Mouse (Mus musculus) MEL (cell line): ENCODE measurements around the gene Ncf4. TPM values are rescaled to one million over a fixed set of nuclear protein-coding genes. Genes with fewer than 3 reads are reported as not detected.

Experiments
- DNase-seq: peaks from one replicate; pipeline ENCODE4 v3.0.0; 2011; ENCODE audit warnings: low read depth, low spot score
- H3K27ac ChIP-seq: 2 replicates; pipeline ENCODE4 v1.5.1; 2012; ENCODE audit warnings: low read depth, mild to moderate bottlenecking, control low read depth, low read length, moderate library complexity; ENCODE audit not compliant: control insufficient read depth
- H3K27me3 ChIP-seq, 2 experiments: fragments of 150-350 bp in 1 of 2; sonication (generic) in 1 of 2; 2 replicates each; pipeline ENCODE4 v1.6.1; 2012; ENCODE audit warnings: low read length in 2 of 2, mild to moderate bottlenecking in 2 of 2, improper control_type of control experiment in 1 of 2, moderate library complexity in 1 of 2; ENCODE audit not compliant: insufficient read depth in 2 of 2, control insufficient read depth in 1 of 2
- H3K36me3 ChIP-seq, 2 experiments: 2 replicates each; pipeline ENCODE4 v1.6.1; 2012 to 2014; ENCODE audit warnings: low read length in 2 of 2, improper control_type of control experiment in 1 of 2, inconsistent platforms in 1 of 2, mild to moderate bottlenecking in 1 of 2; ENCODE audit not compliant: insufficient read depth in 2 of 2, control insufficient read depth in 1 of 2
- H3K4me1 ChIP-seq, 2 experiments: fragments of 150-350 bp in 1 of 2; sonication (generic) in 1 of 2; 2 replicates each; pipeline ENCODE4 v1.6.1; 2012; ENCODE audit warnings: low read length in 2 of 2, improper control_type of control experiment in 1 of 2, mild to moderate bottlenecking in 1 of 2; ENCODE audit not compliant: insufficient read depth in 2 of 2, control insufficient read depth in 1 of 2
- H3K4me3 ChIP-seq, 2 experiments: fragments of 150-350 bp in 1 of 2; sonication (generic) in 1 of 2; 2 replicates each; pipeline ENCODE4 v1.5.1; 2012; ENCODE audit warnings: low read depth in 2 of 2, low read length in 2 of 2, mild to moderate bottlenecking in 2 of 2, moderate library complexity in 2 of 2, control low read depth in 1 of 2, improper control_type of control experiment in 1 of 2; ENCODE audit not compliant: control insufficient read depth in 1 of 2, insufficient read depth in 1 of 2
- H3K79me2 ChIP-seq: 2 replicates; pipeline ENCODE4 v1.6.1; 2012; ENCODE audit warnings: mild to moderate bottlenecking, low read length, moderate library complexity; ENCODE audit not compliant: control insufficient read depth, poor library complexity, insufficient read depth
- H3K9ac ChIP-seq: 2 replicates; pipeline ENCODE4 v1.6.1; 2012; ENCODE audit warnings: low read depth, mild to moderate bottlenecking, control low read depth, low read length, moderate library complexity; ENCODE audit not compliant: control insufficient read depth, poor library complexity, severe bottlenecking
- H3K9me3 ChIP-seq: fragments of 150-350 bp; sonication (generic); replicated peaks from 2 replicates; pipeline ENCODE4 v1.6.1; 2012; ENCODE audit warnings: mild to moderate bottlenecking, low read length, improper control_type of control experiment, moderate library complexity; ENCODE audit not compliant: insufficient read depth
- CHD1 ChIP-seq: IDR thresholded peaks from 2 replicates; pipeline ENCODE4 v1.6.1; 2012; ENCODE audit warnings: low read depth, mild to moderate bottlenecking, inconsistent platforms, low read length, improper control_type of control experiment
- CHD2 ChIP-seq: IDR thresholded peaks from 2 replicates; pipeline ENCODE4 v1.6.1; 2011; ENCODE audit warnings: low read length, improper control_type of control experiment
- CTCF ChIP-seq, 3 experiments: IDR thresholded peaks in 2 of 3; conservative IDR thresholded peaks in 1 of 3; 2 replicates each; pipeline ENCODE4 v1.5.1; 2011 to 2012; ENCODE audit warnings: low read length in 3 of 3, low read depth in 2 of 3, mild to moderate bottlenecking in 2 of 3, improper control_type of control experiment in 1 of 3, inconsistent platforms in 1 of 3, mixed read lengths in 1 of 3, moderate library complexity in 1 of 3; ENCODE audit not compliant: control insufficient read depth in 1 of 3, insufficient read depth in 1 of 3, poor library complexity in 1 of 3, severe bottlenecking in 1 of 3
- E2F4 ChIP-seq: IDR thresholded peaks from 2 replicates; pipeline ENCODE4 v1.6.1; 2011; ENCODE audit warnings: low read depth, low read length, improper control_type of control experiment, borderline replicate concordance
- ELF1 ChIP-seq: IDR thresholded peaks from 2 replicates; pipeline ENCODE4 v1.6.1; 2014; ENCODE audit warnings: low read depth, mild to moderate bottlenecking, inconsistent platforms, low read length, improper control_type of control experiment, moderate library complexity
- EP300 ChIP-seq, 2 experiments: IDR thresholded peaks; 2 replicates each; pipeline ENCODE4 v1.6.1; 2011; ENCODE audit warnings: improper control_type of control experiment in 2 of 2, low read length in 2 of 2, low read depth in 1 of 2, mild to moderate bottlenecking in 1 of 2
- ETS1 ChIP-seq: IDR thresholded peaks from 2 replicates; pipeline ENCODE4 v1.6.1; 2012; ENCODE audit warnings: low read depth, mild to moderate bottlenecking, inconsistent platforms, low read length, improper control_type of control experiment, moderate library complexity
- GATA1 ChIP-seq: IDR thresholded peaks from 2 replicates; pipeline ENCODE4 v1.6.1; 2011; ENCODE audit warnings: low read depth, low read length, improper control_type of control experiment
- HCFC1 ChIP-seq: IDR thresholded peaks from 2 replicates; pipeline ENCODE4 v1.6.1; 2012; ENCODE audit warnings: low read depth, mild to moderate bottlenecking, inconsistent platforms, low read length, improper control_type of control experiment, moderate library complexity
- KAT2A ChIP-seq: conservative IDR thresholded peaks from 2 replicates; pipeline ENCODE4 v1.6.1; 2012; ENCODE audit warnings: low read depth, low read length, improper control_type of control experiment, inconsistent platforms
- MAFK ChIP-seq: IDR thresholded peaks from 2 replicates; pipeline ENCODE4 v1.6.1; 2011; ENCODE audit warnings: low read depth, mild to moderate bottlenecking, low read length, improper control_type of control experiment, borderline replicate concordance
- MAX ChIP-seq: IDR thresholded peaks from 2 replicates; pipeline ENCODE4 v1.6.1; 2011; ENCODE audit warnings: low read length, improper control_type of control experiment
- MEF2A ChIP-seq: IDR thresholded peaks from 2 replicates; pipeline ENCODE4 v1.6.1; 2014; ENCODE audit warnings: low read depth, mild to moderate bottlenecking, inconsistent platforms, low read length, improper control_type of control experiment; ENCODE audit not compliant: poor library complexity, insufficient replicate concordance, severe bottlenecking; ENCODE audit errors: extremely low read depth
- MYB ChIP-seq: IDR thresholded peaks from 2 replicates; pipeline ENCODE4 v1.6.1; 2011; ENCODE audit warnings: mild to moderate bottlenecking, low read depth, low read length, improper control_type of control experiment
- MYC ChIP-seq: IDR thresholded peaks from 2 replicates; pipeline ENCODE4 v1.6.1; 2011; ENCODE audit warnings: low read depth, mild to moderate bottlenecking, low read length, improper control_type of control experiment, moderate library complexity
- NELFE ChIP-seq: IDR thresholded peaks from 2 replicates; pipeline ENCODE4 v1.6.1; 2011; ENCODE audit warnings: low read depth, low read length, improper control_type of control experiment
- NRF1 ChIP-seq: IDR thresholded peaks from 2 replicates; pipeline ENCODE4 v1.6.1; 2014; ENCODE audit warnings: low read depth, mild to moderate bottlenecking, inconsistent platforms, low read length, improper control_type of control experiment, moderate library complexity; ENCODE audit not compliant: poor library complexity, insufficient read depth, severe bottlenecking
- POLR2A ChIP-seq, 2 experiments: IDR thresholded peaks; 2 replicates each; pipeline ENCODE4 v1.6.1; 2011 to 2012; ENCODE audit warnings: low read length in 2 of 2, mild to moderate bottlenecking in 2 of 2, control low read depth in 1 of 2, improper control_type of control experiment in 1 of 2, low read depth in 1 of 2, moderate library complexity in 1 of 2; ENCODE audit not compliant: control insufficient read depth in 1 of 2, insufficient read depth in 1 of 2, poor library complexity in 1 of 2
- POLR2AphosphoS2 ChIP-seq: IDR thresholded peaks from 2 replicates; pipeline ENCODE4 v1.6.1; 2011; ENCODE audit warnings: low read length, improper control_type of control experiment
- SMC3 ChIP-seq: IDR thresholded peaks from 2 replicates; pipeline ENCODE4 v1.6.1; 2011; ENCODE audit warnings: low read depth, low read length, improper control_type of control experiment
- TAL1 ChIP-seq: IDR thresholded peaks from 2 replicates; pipeline ENCODE4 v1.6.1; 2012; ENCODE audit warnings: mild to moderate bottlenecking, inconsistent platforms, low read length, moderate library complexity, mixed read lengths
- TBP ChIP-seq: IDR thresholded peaks from 2 replicates; pipeline ENCODE4 v1.8.0; 2011; ENCODE audit warnings: low read depth, low read length, improper control_type of control experiment
- TCF12 ChIP-seq: IDR thresholded peaks from 2 replicates; pipeline ENCODE4 v1.6.1; 2014; ENCODE audit warnings: low read depth, mild to moderate bottlenecking, inconsistent platforms, low read length, improper control_type of control experiment, moderate library complexity
- UBTF ChIP-seq: IDR thresholded peaks from 2 replicates; pipeline ENCODE4 v1.6.1; 2012; ENCODE audit warnings: low read depth, mild to moderate bottlenecking, inconsistent platforms, low read length, improper control_type of control experiment, moderate library complexity, borderline replicate concordance; ENCODE audit not compliant: insufficient read depth
- USF1 ChIP-seq: IDR thresholded peaks from 2 replicates; pipeline ENCODE4 v1.6.1; 2014; ENCODE audit warnings: low read depth, mild to moderate bottlenecking, inconsistent platforms, low read length, improper control_type of control experiment, moderate library complexity
- ZC3H11A ChIP-seq: IDR thresholded peaks from 2 replicates; pipeline ENCODE4 v1.6.1; 2012; ENCODE audit warnings: low read depth, mild to moderate bottlenecking, inconsistent platforms, low read length, improper control_type of control experiment
- ZNF384 ChIP-seq: IDR thresholded peaks from 2 replicates; pipeline ENCODE4 v1.6.1; 2012; ENCODE audit warnings: low read depth, mild to moderate bottlenecking, inconsistent platforms, low read length, improper control_type of control experiment
- polyA plus RNA-seq, 2 experiments: library from polyadenylated mRNA; stranded (reverse) in 1 of 2; unstranded in 1 of 2; fragments of >175 nt in 1 of 2; fragments of >200 nt in 1 of 2; gene quantifications; 2 replicates each; pipeline versions ENCODE4 v1.2.1 to v1.2.4; 2012; ENCODE audit warnings: low replicate concordance in 2 of 2, low read depth in 1 of 2; ENCODE audit not compliant: insufficient read length in 2 of 2, insufficient read depth in 1 of 2, missing spikeins in 1 of 2
- total RNA-seq: library from RNA; depleted of rRNA; stranded (reverse); fragments of 300-350 nt; gene quantifications from 2 replicates; pipeline ENCODE4 v1.2.3, GENCODE M21; 2012

Ncf4 gene
- total and polyA plus RNA-seq, 3 experiments: 1.7 to 16.5 TPM; not detected in 1

GRCm38 (mm10) chr15:78300773-78301172 is 56.2 kb downstream of the Ncf4 start:
- no peaks in the 10 kb centered on the region for H3K27me3 ChIP-seq
- no peak for DNase-seq
- no peak overlapping the region for H3K9ac ChIP-seq
- H3K4me3 ChIP-seq: no peak overlapping the region
- no peaks in the 10 kb centered on the region for H3K79me2 ChIP-seq
- peaks cover 0 to 2% of the 10 kb centered on the region in 2 experiments; a peak in 2 of 4 replicates for H3K36me3 ChIP-seq
- no peak overlapping the region for H3K27ac ChIP-seq
- H3K4me1 ChIP-seq: peaks cover 0 to 8% of the 10 kb centered on the region in 2 experiments; a peak in 3 of 4 replicates
- H3K9me3 ChIP-seq: no peaks in the 10 kb centered on the region
- no peak for TF ChIP-seq CHD2
- no peak for TF ChIP-seq MAX
- TF ChIP-seq TAL1: no peak
- TF ChIP-seq NRF1: no peak
- TF ChIP-seq EP300 (IDR thresholded peaks at IDR 0.05; ENCODE audit: low read depth in 1 of 2, low read length in 2 of 2): no peak
- TF ChIP-seq ZC3H11A: no peak
- no peak for TF ChIP-seq UBTF
- TF ChIP-seq ETS1: no peak
- TF ChIP-seq MYB: no peak
- TF ChIP-seq ELF1: no peak
- TF ChIP-seq MAFK: no peak
- no peak for TF ChIP-seq E2F4
- no peak for TF ChIP-seq GATA1
- no peak for TF ChIP-seq CHD1
- TF ChIP-seq TBP: no peak
- TF ChIP-seq NELFE: no peak
- TF ChIP-seq MEF2A: no peak
- no peak for TF ChIP-seq KAT2A
- no peak for TF ChIP-seq MYC

GRCm38 (mm10) chr15:78302718-78303117 is 58.1 kb downstream of the Ncf4 start:
- no peak for TF ChIP-seq CHD2
- no peak for TF ChIP-seq MEF2A
- no peak for TF ChIP-seq MAX
- no peak for TF ChIP-seq ZNF384
- no peak for TF ChIP-seq POLR2AphosphoS2
- TF ChIP-seq POLR2A (IDR thresholded peaks at IDR 0.05; ENCODE audit: control insufficient read depth in 1 of 2, insufficient read depth in 1 of 2, low read depth in 1 of 2, low read length in 2 of 2, poor library complexity in 1 of 2): no peak
- no peak for TF ChIP-seq NELFE
- TF ChIP-seq CTCF (IDR thresholded peaks at IDR 0.05 in 2 of 3, conservative IDR thresholded peaks at IDR 0.05 in 1 of 3; ENCODE audit: control insufficient read depth in 1 of 3, insufficient read depth in 1 of 3, low read depth in 2 of 3, low read length in 3 of 3, poor library complexity in 1 of 3, severe bottlenecking in 1 of 3): no peak
- TF ChIP-seq TBP: no peak
- TF ChIP-seq GATA1: no peak
- no peak for TF ChIP-seq KAT2A
- no peak for TF ChIP-seq USF1
- no peak for TF ChIP-seq NRF1
- TF ChIP-seq UBTF: no peak
- TF ChIP-seq MYB: no peak
- TF ChIP-seq TCF12: no peak
- no peak for TF ChIP-seq SMC3
- no peak for TF ChIP-seq HCFC1
- Histone ChIP-seq H3K27me3 (no peaks in the 10 kb centered on the region), H3K4me1 (peaks cover 0 to 17% of the 10 kb centered on the region in 2 experiments; a peak in 3 of 4 replicates), H3K79me2 (no peaks in the 10 kb centered on the region), H3K36me3 (peaks cover 0 to 8% of the 10 kb centered on the region in 2 experiments; a peak in 2 of 4 replicates), H3K4me3 (no peak overlapping the region), H3K9ac (no peak overlapping the region), H3K27ac (no peak overlapping the region), H3K9me3 (no peaks in the 10 kb centered on the region)
- no peak for DNase-seq
